Mouse (Mus musculus) liver, postnatal 0 days (tissue): ENCODE results near the gene Ppm1l. TPM values are rescaled to one million over a fixed set of nuclear protein-coding genes. Genes with fewer than 3 reads are reported as not detected.

Source experiments
- ATAC-seq: fragments of 200-750 bp; cut with Nextera tagmentation; 2 replicates; pipeline ENCODE4 v1.8.0; 2017; ENCODE audit warnings: mild to moderate bottlenecking, moderate library complexity
- DNase-seq: peaks from one replicate; pipeline ENCODE4 v3.0.0-alpha.2; 2016
- H3K27ac ChIP-seq: fragments of 300-500 bp; sonication (generic); 2 replicates; pipeline ENCODE4 v1.5.1; 2014; ENCODE audit warnings: antibody characterized with exemption, moderate library complexity, mild to moderate bottlenecking, low read depth
- H3K27me3 ChIP-seq: fragments of 300-500 bp; sonication (generic); 2 replicates; pipeline ENCODE4 v1.6.1; 2014; ENCODE audit warnings: low read length, control low read depth, mixed read lengths; ENCODE audit not compliant: insufficient read depth
- H3K36me3 ChIP-seq: fragments of 300-500 bp; sonication (generic); replicated peaks from 2 replicates; pipeline ENCODE4 v1.6.1; 2014; ENCODE audit warnings: mild to moderate bottlenecking, control low read depth, low read length, moderate library complexity, mixed read lengths; ENCODE audit not compliant: insufficient read depth
- H3K4me1 ChIP-seq: fragments of 300-500 bp; sonication (generic); 2 replicates; pipeline ENCODE4 v1.6.1; 2014; ENCODE audit warnings: antibody characterized with exemption, mild to moderate bottlenecking, control low read depth; ENCODE audit not compliant: insufficient read depth
- H3K4me2 ChIP-seq: fragments of 300-500 bp; sonication (generic); 2 replicates; pipeline ENCODE4 v1.6.1; 2014; ENCODE audit warnings: low read depth, mild to moderate bottlenecking, low read length, moderate library complexity, mixed read lengths
- H3K4me3 ChIP-seq: fragments of 300-500 bp; sonication (generic); 2 replicates; pipeline ENCODE4 v1.5.1; 2014; ENCODE audit warnings: low read depth, low read length
- H3K9ac ChIP-seq: fragments of 300-500 bp; sonication (generic); replicated peaks from 2 replicates; pipeline ENCODE4 v1.6.1; 2014; ENCODE audit warnings: mild to moderate bottlenecking, moderate library complexity
- H3K9me3 ChIP-seq: fragments of 300-500 bp; sonication (generic); 2 replicates; pipeline ENCODE4 v1.6.1; 2016; ENCODE audit warnings: mild to moderate bottlenecking, control low read depth, low read length, mixed read lengths
- CTCF ChIP-seq: sonication (generic); IDR thresholded peaks from 2 replicates; pipeline ENCODE4 v1.5.1; 2016; ENCODE audit warnings: antibody characterized with exemption, low read depth
- EP300 ChIP-seq: IDR thresholded peaks from 2 replicates; pipeline ENCODE4 v1.6.1; 2016; ENCODE audit warnings: antibody characterized with exemption, low read depth, mild to moderate bottlenecking
- WGBS: fragments of 180-500 bp; shearing (Covaris S2); extraction: QIAGEN DNeasy Blood & Tissue Kit; methylation state at CpG from one replicate; pipeline ENCODE4 v1.1.7; 2014; ENCODE audit not compliant: insufficient replicate concordance; 5-methylcytosine and 5-hydroxymethylcytosine counted together
- polyA plus RNA-seq: library from polyadenylated mRNA; unstranded; fragments of >200 nt; fragmentation: Nextera tagmentation; extraction: Ambion mirVana; gene quantifications from 2 replicates; pipeline ENCODE4 v1.2.1, GENCODE M21; 2015

The Ppm1l gene
- polyA plus RNA-seq, 1 experiment from 2014 or later = 2.8 TPM

GRCm38 (mm10) chr3:69494233-69495010 lies 177.8 kb downstream of the Ppm1l start:
- ATAC-seq (no peak), DNase-seq (no peak)
- TF ChIP-seq CTCF (no peak), EP300 (no peak)

GRCm38 (mm10) chr3:69497178-69497577 lies 180.5 kb downstream of the Ppm1l start:
- H3K27me3 ChIP-seq = no peaks in the 10 kb centered on the region
- no peak overlapping the region for H3K27ac ChIP-seq
- no peaks in the 10 kb centered on the region for H3K4me1 ChIP-seq
- no peak overlapping the region for H3K4me3 ChIP-seq
- H3K9ac ChIP-seq = no peak overlapping the region
- DNase-seq = no peak
- ATAC-seq = no peak
- H3K36me3 ChIP-seq = no peaks in the 10 kb centered on the region
- no peaks in the 10 kb centered on the region for H3K9me3 ChIP-seq
- H3K4me2 ChIP-seq = no peak overlapping the region
- WGBS = 77% methylated on average over 3 of the region's 3 CpGs
- TF ChIP-seq CTCF = no peak
- TF ChIP-seq EP300 = no peak

More at GRCm38 (mm10) chr3:69494233-69495010, 177.8 kb downstream of the Ppm1l start:
- Histone ChIP-seq H3K27me3 (no peaks in the 10 kb centered on the region), H3K4me3 (no peak overlapping the region), H3K27ac (no peak overlapping the region), H3K4me2 (no peak overlapping the region), H3K9ac (no peak overlapping the region), H3K9me3 (no peaks in the 10 kb centered on the region), H3K36me3 (no peaks in the 10 kb centered on the region), H3K4me1 (no peaks in the 10 kb centered on the region)
- WGBS = 80% methylated on average over 4 of the region's 4 CpGs

GRCm38 (mm10) chr3:69502009-69502408 lies 185.3 kb downstream of the Ppm1l start:
- Histone ChIP-seq H3K4me3 (no peak overlapping the region), H3K4me2 (no peak overlapping the region), H3K9me3 (no peaks in the 10 kb centered on the region), H3K27me3 (no peaks in the 10 kb centered on the region), H3K9ac (no peak overlapping the region), H3K27ac (no peak overlapping the region), H3K4me1 (no peaks in the 10 kb centered on the region), H3K36me3 (no peaks in the 10 kb centered on the region)
- DNase-seq (no peak), ATAC-seq (no peak)
- 45% methylated on average over 6 of the region's 6 CpGs for WGBS
- no peak for TF ChIP-seq EP300
- no peak for TF ChIP-seq CTCF

GRCm38 (mm10) chr3:69502527-69502926 lies 185.9 kb downstream of the Ppm1l start:
- no peaks in the 10 kb centered on the region for H3K4me1 ChIP-seq
- H3K27me3 ChIP-seq = no peaks in the 10 kb centered on the region
- H3K36me3 ChIP-seq = no peaks in the 10 kb centered on the region
- ATAC-seq (no peak), DNase-seq (no peak)
- WGBS = 49% methylated on average over 4 of the region's 4 CpGs
- H3K9me3 ChIP-seq = no peaks in the 10 kb centered on the region
- no peak overlapping the region for H3K4me2 ChIP-seq
- no peak for TF ChIP-seq CTCF
- no peak for TF ChIP-seq EP300
- no peak overlapping the region for H3K27ac ChIP-seq
- H3K4me3 ChIP-seq = no peak overlapping the region
- H3K9ac ChIP-seq = no peak overlapping the region

GRCm38 (mm10) chr3:69505090-69505489 lies 188.4 kb downstream of the Ppm1l start:
- no peaks in the 10 kb centered on the region for H3K9me3 ChIP-seq
- H3K4me1 ChIP-seq = no peaks in the 10 kb centered on the region
- no peak overlapping the region for H3K4me3 ChIP-seq
- ATAC-seq = no peak
- no peak overlapping the region for H3K9ac ChIP-seq
- no peaks in the 10 kb centered on the region for H3K36me3 ChIP-seq
- no peak for DNase-seq
- TF ChIP-seq CTCF (no peak), EP300 (no peak)
- no peaks in the 10 kb centered on the region for H3K27me3 ChIP-seq
- H3K4me2 ChIP-seq = no peak overlapping the region
- no peak overlapping the region for H3K27ac ChIP-seq
- 28% methylated on average over 7 of the region's 7 CpGs for WGBS

GRCm38 (mm10) chr3:69506352-69506751 lies 189.7 kb downstream of the Ppm1l start:
- no peaks in the 10 kb centered on the region for H3K36me3 ChIP-seq
- no peak for TF ChIP-seq EP300
- TF ChIP-seq CTCF = no peak
- no peak overlapping the region for H3K4me3 ChIP-seq
- DNase-seq (no peak), ATAC-seq (no peak)
- no peak overlapping the region for H3K27ac ChIP-seq
- no peaks in the 10 kb centered on the region for H3K4me1 ChIP-seq
- H3K9ac ChIP-seq = no peak overlapping the region
- no peak overlapping the region for H3K4me2 ChIP-seq
- no peaks in the 10 kb centered on the region for H3K9me3 ChIP-seq
- no peaks in the 10 kb centered on the region for H3K27me3 ChIP-seq
- WGBS = 90% methylated on average over 4 of the region's 4 CpGs
